Mouse (Mus musculus) fibroblast of lung, adult 2 months (primary cell): ENCODE measurements at regions not wholly inside any gene's neighbourhood (a gene's known extent, or its start where the extent isn't known, plus 50 kb on each side); places are given as distances from the start of the nearest gene placed in this dataset.

Experiments
- DNase-seq: peaks from one replicate; pipeline ENCODE4 v3.0.0-alpha.2; 2011; ENCODE audit warnings: low read depth

DNA sequence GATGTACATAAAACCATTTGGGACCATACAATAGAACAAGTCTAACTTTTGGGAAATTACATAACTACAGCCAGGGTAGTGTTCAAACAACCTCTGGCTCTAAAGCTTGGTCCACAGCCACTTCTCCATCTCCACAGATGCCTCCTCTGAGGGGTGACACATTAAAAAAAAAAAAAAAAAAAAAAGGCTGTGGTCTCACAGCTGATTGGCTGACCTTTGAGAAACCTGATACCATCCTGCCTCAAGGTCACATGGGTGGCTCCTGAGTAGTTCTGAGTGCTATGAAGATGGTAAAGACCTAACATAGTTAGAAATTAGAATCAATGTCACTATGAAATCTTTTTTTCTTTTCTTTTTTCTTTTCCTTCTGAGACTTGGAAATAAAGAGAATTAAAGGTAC lies 102.4 kb downstream of the Tmem182 start:
- no peak for DNase-seq

DNA sequence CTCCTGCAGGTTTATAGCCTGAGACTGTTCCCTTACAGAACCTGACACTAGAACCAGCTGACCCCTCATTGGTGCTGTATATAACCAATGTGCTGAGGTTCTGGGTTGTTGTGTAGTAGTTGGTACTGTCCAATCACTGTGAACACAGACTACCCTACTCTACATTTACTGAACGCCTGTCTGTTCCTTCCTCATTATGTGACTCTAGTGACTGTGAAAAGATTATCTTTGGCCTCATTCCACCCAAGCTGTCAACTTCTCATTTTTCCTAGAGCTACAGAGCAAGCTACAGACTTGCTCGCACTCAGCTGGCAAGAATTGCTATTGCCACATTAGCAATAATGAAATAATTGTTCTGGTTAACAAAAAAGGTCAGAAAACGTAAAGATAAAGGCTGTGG lies 108.2 kb downstream of the Tmem182 start:
- DNase-seq = no peak

DNA sequence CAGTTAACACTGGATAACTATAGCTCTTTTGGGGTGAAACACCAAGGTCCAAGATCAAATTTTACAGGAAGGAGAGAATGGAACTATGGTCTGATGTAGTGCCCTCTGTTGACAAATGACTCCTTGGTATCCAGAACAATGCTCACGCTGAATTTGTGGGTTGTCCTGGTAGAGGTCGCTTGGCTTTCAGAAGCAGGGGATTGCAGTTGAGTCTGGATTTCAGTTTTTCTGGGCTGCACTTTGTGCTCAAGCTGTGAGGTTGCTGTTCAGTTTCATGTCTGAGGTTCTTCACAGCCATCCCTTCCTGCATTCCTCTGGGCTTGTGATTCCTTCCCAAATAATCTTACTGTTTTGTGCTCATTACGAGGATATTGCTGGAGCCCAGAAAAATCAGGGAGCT lies 118.9 kb downstream of the Tmem182 start:
- DNase-seq = no peak

DNA sequence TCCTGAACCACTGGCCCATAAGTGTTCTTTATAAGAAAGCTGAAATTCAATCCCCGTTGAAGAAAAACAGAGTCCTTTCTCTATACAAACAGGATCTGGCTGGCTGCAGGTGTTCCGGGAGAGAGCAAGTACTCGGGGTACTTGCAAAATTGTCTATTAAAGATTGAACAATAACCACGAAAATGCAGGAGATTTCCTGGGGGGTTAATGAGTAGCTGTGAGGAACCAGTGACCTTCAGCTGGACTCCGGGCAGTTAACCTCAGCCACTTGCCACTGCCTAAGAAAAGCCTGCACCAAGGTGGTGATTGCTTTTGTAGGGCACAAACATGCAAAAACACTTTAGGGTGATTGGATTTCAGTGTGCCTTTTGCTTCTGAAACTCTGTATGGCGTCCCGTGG lies 119.4 kb downstream of the Tmem182 start:
- DNase-seq = no peak

DNA sequence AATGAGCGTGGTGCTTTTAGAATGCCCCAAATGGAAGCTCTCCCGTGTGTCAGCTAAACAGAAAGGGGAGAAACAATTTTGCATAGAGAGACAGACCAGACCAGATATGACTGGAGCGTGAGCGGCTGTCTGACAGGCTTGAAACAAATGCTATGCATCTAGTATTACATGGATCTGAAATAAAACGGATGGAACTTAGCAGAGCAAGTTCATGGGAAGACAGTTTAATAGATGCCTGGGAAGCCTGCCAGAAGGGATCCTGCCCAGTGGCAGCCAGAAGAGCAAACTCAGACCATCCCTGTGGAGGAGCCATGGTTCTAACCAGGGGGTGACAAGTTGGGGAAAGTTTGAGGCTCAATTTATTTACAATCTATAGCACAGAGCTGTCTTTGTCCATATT lies 126.0 kb downstream of the Tmem182 start:
- no peak for DNase-seq

DNA sequence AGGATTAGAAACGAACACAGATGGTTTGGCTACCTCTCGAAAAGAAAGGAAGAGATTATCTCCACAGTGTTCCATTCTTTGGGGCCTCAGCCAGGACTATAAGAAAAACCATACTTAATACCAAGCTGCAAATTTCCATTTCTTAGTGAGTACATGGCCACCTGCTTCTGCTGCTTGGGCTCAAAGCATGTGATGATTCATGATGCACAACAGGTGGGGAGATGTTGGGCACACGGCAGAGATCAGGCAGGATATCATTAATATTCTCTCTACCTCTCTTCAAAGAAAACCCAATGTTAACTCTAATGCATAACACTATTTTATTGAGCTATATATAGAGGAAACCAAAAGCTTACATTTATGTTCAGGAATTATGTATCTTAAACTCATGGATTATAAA lies 131.3 kb downstream of the Tmem182 start:
- no peak for DNase-seq

DNA sequence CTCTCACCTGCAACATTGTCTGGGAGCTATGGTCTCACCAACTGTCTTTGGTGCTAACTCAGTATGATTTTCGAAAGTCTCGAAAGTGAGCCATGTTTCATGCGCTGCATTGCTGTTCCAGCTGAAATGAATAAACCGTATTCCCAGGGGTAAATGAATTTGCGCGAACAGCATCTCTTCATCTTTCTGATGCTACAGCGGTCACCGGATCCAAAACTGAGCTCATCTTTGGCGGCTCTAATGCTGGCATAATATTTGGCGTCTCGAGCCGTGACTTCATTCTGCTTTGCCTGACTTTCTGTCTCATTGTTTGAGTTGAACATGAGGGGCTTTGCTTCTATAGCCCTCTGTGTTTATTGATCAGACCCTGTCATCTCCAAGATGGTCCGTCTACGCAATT lies 137.3 kb downstream of the Tmem182 start:
- DNase-seq = no peak

DNA sequence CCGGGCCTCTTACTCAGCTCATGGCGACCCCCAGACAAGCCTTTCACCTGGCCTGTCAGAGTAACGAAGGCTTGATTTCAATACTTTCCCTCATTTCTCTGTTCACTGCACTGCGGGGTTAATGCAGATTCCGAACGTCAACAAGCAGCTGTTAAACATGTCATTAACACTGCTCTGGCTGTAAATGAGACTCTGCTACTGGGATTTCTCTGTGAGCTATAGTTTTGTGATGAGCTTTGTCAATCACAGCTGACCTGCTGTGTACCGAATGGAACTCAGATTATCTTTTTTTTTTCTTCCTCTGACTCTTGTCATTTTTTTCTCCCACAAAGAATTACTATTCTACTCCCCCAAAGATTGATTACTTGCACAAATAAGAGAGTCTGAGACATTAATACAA lies 137.8 kb downstream of the Tmem182 start:
- DNase-seq = no peak

DNA sequence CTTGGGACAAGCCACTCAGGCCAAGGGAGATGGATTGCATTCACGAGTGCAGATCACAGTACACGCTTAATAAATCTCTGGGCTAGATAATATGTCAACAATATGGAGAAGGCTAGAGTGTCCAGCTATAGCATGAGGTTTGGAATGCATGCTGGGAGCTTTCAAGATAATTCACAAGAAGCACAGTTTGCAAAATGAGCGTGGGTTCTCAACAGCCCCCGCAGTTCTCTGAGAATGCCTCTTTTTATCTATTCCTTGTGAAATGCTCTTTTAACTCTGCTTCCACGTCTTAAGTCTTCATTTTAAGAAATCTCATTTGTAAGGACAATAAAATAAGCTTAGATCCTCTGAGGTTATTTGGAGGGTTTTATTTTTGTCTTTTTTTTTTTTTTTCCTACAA lies 145.2 kb downstream of the Tmem182 start:
- DNase-seq = no peak

DNA sequence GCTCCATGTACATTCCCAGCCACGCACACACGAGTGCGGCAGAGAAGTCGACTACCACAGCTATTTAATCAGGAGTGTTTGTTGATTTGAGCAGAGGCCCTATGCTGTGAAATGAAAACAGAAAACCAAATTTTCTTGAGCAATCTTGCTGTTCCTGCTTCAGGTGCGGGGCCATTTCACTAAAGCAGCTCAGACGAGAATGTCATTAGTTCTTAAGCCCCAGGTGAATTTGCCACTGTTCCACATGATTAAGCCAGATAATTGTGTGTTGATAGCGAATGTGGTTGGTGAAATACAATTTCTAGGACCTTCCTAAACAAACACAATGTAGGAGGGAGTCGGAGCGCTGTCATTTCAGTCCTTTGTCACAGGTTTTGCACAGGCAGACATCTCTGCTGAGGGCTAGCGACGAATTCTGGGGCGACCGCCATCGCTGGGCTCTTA lies 149.3 kb downstream of the Tmem182 start:
- DNase-seq = no peak

DNA sequence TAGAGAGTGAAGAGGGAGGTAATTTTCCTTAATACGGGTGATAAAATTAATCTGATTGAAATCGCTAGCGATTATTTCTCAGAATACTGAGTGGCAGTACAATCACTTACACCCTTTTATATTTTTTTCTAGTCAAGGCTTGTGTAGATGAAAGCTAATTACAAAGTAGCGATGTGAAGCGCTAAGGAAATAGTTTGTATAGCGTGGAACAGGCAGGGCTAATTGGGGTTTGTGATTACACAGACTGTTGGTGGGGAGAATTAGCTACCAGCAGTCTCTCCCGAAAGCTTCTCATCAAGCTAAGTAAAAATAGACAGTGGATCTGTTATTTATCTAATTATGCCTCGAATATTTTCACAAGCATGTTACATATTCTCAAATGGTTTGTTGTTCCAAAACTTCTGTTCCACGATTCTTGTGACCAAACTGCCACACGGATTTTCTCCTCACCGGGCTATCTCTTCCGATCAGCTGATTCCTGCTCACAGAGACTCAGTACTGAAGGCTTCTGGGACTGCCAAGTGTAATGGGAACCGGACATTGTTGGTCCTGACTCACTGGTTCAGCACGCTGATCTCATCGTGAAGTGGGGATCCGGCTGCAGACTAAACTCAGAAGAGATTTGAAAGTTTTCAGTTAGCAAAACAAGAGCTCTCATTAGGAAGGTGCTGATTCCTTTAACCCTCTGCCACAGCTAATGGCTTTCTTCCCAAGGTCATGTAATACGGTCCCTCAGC lies 162.5 kb downstream of the Tmem182 start:
- peak; percentile 48 for DNase-seq

DNA sequence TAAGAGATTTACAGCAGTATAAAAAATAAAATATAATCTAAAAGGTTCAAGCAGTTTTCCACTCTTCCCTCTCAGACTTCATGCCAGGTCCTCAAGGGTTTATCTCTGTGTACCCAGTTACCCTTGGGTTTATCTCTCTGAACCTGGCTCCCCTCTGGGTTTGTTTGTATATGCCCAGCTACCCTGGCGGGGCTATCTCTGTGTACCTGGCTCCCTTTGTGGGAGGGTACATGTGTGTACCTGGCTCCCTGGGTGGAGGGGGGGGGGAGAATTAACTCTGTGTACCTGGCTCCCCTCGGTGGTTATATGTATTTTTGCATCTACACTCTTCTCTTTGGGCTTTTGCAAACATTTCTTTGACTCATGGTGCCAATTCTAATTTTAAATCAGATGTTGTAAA lies 178.4 kb downstream of the Tmem182 start:
- no peak for DNase-seq

DNA sequence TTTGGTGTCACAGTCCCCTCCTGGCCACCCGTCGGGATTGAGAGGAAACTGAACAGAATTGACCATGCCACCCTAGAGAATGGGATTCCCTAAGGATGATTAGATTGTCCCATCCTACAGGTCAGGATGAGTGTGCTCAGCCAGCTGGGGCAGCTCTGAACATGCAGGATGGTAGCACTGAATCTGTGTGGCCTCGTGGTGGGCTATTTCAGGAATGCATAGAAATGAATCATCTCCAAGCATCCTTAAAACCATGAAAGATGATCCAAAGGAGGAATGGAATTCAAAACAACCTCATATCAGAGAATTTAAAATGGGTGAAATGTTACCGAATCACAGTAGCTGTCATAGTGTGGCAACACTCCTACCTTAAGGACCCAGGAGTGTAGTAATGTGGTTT lies 187.9 kb downstream of the Tmem182 start:
- DNase-seq = no peak

DNA sequence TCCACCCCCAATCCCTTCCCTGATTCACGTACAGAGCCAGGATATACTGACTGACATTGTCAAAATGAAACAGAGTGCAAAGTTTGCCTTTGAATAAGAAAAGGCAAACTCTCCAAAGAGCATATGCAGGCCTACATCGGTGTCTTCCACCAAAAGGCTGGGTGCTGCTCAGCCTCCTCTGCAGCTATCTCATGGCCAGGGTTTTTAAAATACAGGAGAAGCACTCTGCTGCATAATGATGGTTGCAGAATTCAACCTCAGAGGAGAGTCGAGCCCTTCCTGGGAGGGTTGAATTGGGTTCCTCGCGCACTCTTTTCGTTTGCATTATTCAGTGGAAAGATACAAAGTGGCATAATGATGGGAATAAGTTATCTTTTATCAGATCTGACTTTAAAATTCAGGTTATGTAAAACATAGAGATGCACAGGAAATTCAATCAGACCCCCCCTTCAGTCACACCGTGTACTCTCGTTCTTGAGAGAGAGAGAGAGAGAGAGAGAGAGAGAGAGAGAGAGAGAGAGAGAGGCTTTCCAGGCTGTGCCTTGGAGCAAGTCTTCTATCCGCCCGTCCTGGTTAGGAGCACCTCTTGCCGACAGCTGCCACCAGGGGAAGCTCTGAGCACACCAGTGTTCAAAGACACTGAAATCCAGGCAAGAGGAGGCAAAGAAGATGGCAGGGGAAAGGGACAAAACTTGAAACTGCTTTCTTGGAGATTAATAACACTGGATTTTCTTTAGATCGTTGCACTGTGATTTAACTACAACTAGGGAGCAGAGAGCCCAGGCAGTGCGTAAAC lies 196.0 kb downstream of the Tmem182 start:
- no peak for DNase-seq

DNA sequence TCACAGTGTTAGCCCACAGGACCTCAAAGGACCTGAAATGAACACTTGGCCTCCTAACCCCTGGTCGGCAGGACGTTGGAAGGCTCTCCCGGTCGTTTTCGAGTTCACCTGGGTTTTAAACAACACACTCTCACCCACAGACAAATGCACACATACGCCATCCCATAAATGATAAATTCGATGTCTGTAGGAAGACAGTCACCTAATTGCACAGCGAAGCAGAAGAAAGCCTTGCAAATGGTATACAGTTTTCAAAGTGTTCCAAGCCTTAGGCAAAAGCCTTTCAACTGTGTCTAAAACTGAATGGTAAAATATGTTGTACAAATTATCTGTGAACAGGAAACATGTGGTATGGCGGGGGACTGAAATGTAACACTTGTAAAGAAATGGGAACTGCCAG lies 196.6 kb downstream of the Tmem182 start:
- DNase-seq = no peak

DNA sequence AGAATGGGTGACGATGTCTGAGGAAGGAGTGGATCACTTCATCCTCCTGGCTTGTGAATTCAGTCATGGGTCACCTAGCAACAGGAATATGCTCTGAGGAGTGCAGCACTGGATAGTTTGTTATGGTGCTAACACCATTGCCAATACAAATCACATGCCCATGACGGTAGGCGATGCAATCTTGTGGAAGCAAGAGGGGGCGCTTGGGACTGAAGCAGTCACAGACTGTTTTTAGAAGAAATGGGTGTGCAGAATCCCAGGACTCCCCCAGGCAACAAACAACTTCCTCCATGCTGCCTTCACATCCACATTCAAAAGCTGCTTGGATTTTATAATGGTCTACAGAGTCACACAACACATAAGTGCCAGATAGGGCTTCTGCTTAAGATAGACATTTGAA lies 221.5 kb downstream of the Tmem182 start:
- DNase-seq = no peak

DNA sequence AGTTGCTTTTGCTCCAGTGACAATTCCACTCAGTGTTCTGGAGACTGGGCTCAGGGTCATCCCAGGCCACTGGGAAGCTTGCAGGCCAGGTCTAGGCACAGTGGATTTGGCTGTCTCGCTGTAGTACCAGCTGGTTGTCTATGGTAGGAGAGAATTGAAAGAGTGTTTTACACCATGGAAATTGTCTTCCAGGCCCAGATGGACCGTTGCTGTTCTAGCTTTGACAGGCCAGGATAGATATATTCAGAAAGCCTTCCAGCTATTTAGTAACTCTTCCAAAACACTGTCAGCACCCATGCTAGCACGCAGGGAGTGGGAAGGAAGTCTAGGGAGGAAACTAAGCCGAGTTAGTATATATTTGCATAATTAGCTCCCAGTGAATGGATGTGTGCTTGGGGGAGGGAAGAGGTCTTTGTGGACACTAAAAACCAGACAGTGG lies 222.2 kb downstream of the Tmem182 start:
- DNase-seq = no peak

DNA sequence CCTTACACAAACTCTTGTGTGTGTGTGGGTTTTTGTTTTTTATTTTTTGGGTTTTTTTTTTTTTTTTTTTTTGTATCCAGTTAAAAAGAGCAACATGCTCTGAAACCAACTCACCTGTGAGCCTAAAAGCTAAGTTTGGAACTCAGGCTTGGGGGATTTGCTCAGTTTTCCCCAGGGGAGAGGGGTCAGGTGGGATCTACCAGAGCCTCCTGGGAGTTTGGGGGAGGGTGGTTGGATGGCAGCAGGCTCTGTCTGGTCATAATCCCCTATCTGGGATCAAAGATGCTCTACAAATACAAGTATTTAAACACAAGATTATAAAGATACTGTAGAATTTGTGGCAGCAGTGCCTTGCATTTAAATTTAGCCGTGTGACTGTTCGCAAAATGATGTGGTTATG lies 222.6 kb downstream of the Tmem182 start:
- DNase-seq = no peak

DNA sequence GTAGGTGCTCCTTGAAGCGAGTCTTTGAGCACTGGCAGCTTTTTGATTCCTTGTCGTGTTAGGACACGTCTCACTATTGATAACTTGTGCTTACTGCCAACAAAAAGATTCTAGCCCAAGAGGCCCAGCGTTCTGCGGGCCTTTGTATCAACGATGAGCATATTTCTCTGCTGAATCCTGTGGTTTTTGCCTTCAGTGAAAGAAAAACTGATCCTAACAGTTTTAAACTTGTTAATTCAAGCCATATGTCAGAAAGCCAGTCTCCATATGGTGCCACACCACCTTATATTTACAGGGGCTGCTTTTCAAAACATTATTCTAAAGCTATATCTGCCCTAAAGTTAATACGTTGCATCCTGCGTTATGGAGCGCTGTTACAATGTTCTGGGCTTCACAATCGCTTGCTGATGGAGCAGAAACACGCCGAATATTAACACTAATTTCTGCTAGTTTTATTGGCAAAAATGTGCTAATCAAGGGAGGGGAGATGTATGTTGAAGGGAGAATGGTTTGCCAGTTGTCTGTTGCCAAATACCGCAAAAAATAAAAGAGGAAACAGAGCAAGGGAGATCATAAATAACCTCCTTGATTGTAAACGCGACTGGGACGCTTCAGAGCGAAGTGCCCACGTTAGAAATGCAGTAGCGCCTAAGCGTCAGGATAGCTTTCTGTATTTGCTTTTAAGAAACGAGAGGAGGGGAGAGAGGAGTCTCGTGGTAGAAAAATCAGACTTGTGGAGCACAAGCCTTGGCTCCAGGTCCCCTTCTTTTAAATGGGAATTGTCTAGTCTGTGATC lies 229.9 kb downstream of the Tmem182 start:
- no peak for DNase-seq

DNA sequence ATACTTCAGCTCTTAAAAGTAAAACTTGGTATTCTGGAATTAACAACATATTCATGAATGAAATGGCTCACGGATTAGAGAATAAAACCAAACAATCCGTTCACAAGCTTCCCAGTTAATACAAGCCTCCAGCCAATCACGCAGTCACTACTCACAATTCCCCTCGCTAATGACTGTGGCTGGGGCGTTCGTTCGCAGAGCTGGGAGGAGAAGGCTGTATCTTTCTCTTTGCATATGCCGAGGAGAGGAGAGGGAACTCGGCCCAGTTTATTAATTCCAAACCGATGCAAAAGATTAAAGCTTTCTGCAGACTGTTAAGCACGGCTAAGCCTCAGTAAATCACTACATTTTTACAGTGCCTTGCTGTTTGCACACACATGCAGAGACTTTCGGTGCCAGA lies 231.5 kb downstream of the Tmem182 start:
- no peak for DNase-seq

DNA sequence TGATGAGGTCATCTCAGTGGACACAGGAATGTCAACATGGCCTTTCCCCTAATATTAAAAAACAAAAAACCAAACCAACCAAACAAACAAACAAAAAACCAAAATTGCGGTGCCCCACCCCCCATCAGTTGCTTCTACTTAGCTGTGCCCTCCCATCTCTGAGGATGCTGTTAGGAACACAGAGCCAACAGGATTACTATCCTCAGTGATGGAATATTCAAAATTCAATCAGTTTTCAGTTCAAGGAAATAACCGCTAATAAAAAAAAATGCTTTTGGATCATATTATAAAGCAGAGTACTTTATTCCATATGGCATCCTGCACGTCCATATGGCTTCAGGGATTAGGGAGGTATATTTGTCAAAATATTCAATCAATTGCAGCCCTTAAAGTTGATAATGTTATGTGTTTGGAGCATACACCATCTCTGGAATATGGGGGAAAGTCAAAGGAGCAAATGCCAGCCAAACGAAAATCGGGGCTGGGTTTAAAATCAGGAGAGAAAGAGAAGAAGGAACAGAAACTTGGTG lies 249.1 kb downstream of the Tmem182 start:
- no peak for DNase-seq

DNA sequence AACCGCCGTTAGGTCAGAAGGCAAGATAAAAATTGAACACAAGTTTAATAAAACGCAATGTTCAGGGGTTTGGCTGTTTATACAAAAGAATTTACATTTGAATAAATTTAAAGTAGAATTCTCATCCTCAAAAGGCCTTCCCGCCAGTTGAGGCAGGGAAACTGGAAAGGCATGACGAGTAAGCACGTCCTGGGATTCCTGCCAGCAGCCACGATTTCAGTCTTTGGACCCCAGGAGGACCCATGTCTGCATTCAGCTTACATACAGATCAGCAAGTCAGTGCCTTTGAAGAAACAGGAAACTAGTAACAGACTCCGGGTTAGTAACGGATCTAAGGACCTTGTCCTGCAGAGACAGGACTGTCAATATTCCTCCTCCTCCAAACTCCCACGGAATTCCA lies 250.4 kb downstream of the Tmem182 start:
- DNase-seq = no peak

DNA sequence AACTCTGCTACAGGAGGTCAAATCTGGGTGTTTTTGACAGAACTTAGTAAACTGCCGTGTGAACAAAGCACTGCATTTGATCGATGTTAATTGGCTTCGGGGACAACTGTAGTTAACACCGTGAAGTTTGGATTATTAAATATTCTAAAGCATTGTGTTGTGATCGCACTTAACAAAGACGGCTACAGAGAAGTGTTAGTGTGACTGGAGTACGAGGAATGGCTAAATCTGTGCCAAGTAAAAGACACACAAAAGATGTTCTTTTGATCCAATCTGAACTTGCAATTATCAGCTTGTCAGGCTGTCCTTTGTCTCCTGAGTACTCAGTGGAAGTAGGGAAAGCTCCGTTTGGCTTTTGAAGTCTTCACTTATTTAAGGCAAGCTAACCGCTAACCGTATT lies 259.7 kb downstream of the Tmem182 start:
- no peak for DNase-seq
